Mouse (Mus musculus) skeletal muscle tissue, adult 2 months (tissue): ENCODE data around the gene Gm14443.
"Not testable (repeated sequence)": the region's sequence is repeated elsewhere in the genome, so short reads cannot be mapped to it uniquely, and the experiment has no call there.

ENCODE experiments used
- DNase-seq: peaks from one replicate; pipeline ENCODE4 v3.0.0-alpha.2; 2012; ENCODE audit warnings: low read depth, low spot score

Gene Gm14443

DNA sequence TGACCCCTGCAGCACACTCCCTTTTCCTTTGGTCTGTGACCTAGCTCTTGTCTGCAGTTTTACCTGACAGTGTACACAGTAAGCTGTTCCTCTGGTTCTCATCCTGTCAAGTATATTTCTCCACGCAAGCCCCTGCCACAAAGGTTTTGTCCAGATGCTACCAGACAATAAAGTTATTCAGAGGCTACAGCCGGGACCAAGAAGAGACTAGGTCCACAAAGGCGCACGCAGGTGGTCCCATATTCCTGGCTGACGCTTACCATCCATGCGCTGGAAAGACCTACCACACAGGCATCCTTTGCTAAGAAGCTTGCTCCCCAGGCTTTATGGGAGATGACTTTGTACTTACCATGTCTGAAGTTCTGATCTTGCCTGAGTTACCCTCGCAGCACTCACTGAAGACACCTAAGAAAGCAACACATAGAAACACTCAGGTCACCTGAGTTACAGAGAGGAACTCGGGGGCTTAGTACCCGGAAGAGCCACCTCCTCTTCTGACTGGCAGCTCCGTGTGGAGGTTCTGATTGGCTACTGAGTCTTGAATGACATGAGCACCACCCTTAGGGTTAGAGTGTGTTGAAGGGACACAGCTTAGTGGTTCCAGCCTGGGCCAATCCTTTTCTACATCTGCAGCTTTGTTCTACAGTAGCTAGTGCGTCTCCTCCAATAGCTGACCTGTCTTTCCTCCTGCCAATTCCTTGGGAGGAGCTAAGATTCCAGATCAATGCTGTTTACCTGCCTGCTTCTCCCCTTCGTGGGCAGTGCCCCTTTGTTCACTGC lies at the start of gene Gm14443:
Gene Gm14443 (minus strand): TSS at position 471 of the 780 bp plus-strand sequence.
- DNase-seq = not testable (repeated sequence)

DNA sequence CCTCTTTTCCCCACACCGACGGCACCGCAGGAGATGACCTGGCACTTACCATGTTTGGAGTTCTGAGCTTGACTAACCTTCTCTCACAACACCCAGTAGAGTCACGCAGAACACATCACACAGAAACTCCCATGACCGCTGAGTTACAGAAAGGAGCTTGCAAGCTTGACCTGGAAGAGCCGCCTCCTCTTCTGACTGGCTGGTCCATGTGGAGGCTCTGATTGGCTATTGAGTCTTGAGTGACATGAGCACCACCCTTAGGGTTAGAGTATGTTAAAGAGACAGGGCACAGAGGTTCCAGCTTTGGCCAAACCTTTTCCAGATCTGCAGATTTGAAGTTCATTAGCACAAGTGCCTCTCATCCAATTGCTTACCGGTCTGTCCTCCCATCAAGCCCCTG lies 31.1 kb upstream of the Gm14443 start, which contains the start of gene Gm14391:
Gene Gm14391 (minus strand): TSS at position 186 of the 400 bp plus-strand sequence.
- not testable (repeated sequence) for DNase-seq

DNA sequence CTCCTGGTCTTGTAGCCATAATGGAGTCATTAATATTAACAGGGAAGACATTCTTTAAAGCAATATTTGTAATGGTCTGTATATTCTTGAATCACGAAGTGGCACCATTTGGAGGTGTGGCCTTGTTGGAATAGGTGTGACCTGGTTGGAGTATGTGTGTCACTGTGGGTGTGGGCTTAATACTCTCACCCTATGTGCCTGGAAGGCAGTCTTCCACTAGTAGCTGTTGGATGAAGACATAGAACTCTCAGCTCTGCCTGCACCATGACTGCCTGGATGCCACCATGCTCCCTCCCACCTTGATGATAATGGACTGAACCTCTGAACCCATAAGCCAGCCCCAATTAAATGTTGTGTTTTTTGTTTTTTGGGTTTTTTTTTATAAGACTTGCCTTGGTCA lies 3.3 kb upstream of the Gm14443 start:
- not testable (repeated sequence) for DNase-seq

DNA sequence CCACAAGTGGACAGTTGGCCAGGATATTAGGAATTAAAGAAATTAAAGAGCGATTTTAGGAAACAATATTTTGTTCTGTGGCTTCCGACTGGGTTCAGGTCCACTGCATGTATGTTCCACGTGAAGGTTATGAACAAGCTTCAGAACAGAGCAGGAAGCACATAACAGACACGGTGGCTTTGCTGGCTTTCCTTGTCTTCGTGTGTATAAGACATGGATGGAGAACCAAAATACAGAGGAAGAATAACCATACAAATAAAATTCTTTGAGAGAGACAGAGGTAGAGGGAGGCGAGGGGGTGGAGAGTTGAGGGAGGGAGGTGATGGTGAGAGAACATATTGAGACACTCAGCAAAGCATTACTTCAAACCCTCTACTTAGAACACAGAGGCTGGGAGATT lies 641 bp upstream of the Gm14443 start:
- no peak for DNase-seq

DNA sequence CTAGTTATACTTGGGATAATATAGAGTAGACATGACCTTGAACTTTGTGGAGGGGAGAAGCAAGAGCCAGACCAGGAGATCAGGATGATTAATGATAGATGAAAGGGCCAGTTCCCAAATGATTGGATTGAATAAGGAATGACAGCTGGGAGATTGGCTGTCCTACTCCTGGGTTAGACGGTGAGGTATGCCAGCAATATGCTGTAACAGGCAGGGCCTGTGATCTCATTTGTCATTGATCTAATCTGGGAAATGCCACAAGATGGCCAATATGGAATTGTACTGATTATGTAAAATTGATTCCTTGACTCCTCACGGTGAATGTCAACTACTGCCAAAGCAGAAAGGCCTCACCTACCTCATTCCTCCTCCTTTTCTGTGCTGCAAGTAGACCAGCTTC lies 1.6 kb downstream of the Gm14443 start:
- not testable (repeated sequence) for DNase-seq

DNA sequence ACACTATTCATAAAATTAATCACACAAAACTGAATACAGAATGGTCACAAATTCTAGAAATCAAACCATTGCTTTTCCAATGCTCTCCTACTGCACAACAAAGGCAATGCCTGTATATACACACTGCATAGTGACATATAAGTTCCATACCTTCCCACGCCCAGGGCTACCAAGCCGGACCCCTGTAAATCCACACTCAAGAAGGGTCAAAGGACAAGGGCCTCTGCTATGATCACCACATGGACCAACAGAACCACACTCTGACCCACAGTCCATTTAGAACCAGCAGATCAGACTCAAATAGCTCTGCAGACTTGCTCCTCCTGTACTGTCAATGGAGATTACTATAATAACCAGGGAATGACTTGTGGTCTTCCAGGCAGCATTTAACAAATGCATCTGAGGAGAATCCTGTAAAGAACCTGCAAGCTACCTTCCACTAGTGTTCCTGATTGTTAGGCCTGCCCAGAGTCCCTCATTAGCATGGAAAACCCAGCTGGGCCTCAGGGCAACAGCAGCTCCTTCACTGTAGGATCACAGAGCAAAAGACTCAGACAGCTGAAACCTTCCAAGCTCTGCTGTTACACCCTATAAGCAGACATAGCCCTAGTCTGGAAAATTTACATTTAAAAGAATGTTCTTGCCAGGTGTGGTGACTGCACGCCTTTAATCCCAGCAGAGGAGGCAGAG lies 2.6 kb downstream of the Gm14443 start:
- not testable (repeated sequence) for DNase-seq

DNA sequence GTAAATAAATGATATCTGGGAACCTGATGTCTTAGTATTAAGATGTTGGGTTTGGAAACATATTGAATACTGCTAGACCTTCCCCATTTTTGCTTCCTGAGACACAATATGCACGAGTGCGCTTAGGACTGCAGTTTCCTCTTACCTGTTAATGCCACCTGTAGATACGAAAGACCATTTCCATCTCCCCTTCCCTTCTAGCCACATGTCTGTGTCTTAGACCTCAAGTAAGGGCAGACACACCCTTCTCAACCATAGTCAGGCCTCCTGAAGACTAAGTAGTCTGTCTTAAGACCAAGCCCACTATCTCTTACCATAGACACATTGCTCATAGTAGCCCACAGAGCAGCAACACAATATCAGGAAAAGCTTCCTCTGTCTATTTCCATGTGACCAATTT lies 3.5 kb downstream of the Gm14443 start:
- DNase-seq = no peak

DNA sequence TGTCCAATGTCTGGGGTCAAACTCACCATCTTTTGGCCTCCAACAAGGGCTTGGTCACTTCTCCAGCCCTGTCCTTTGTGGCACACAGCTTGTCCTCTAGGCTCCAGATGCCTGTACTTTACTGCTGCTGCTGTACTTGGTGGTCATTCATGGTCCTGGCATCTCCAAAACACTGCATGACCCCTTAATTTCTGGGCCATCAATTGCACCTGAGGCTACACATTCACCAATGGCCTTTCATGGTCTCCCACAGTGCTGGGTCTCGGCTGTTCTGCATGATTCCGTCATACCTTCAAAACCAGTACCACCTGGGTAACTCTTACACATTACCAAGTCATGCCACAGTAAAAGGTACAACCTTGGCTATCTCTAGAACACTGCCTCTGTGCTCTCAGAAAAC lies 8.8 kb downstream of the Gm14443 start:
- DNase-seq = not testable (repeated sequence)

DNA sequence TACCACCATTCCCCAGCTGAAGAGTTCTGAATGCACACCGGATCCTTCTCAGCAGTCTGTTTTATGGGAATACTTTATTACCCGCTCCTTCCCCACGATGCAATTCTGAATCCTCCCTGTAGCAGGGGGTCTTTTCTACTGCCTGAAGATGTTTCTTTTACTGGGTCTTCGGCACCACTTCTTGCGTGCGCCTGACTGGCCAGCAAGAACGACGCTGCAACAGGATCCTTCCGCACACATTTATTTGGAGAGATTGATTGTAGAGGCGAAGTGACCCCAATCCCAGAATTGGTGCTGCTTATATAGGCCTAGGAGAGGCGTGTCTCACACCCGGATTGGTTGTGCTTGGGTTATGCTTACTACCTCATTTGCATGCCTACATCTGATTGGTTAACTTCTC lies 10.6 kb downstream of the Gm14443 start:
- DNase-seq = not testable (repeated sequence)

DNA sequence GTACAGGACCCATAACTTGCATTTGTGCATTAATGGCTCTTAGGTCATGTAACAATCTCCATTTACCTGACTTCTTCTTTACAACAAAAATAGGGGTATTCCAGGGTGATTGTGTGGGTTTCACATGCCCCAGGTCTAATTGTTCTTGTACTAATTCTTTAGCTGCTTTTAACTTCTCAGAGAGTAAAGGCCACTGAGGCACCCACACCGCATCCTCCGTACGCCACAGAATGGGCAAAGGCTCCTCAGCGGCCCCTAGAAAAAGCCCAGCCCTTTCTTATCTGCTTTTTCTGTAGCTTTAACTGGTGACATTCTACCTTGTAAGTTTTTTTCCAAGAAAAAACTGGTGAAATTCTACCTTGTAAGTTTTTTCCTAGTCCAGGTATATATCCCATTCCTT lies 14.2 kb downstream of the Gm14443 start:
- DNase-seq = not testable (repeated sequence)

DNA sequence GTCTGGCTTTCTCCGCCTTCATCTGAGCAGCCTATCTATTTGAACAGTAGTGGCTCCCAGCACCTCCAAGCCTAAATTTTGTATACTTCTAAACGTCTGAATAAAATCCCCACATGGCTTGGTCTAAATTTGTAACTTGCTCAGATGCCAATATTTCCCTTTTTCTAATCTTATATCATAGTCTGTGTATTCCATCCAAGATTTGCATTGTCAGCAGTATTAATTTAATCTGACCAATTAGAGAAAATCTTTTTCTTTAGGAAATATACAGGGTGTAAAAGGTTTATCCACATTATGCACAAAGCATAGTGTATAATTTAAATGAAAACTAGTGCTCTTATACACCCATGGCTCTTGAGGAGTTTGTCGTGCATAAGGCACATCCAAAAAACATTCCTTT lies 17.0 kb downstream of the Gm14443 start:
- no peak for DNase-seq

DNA sequence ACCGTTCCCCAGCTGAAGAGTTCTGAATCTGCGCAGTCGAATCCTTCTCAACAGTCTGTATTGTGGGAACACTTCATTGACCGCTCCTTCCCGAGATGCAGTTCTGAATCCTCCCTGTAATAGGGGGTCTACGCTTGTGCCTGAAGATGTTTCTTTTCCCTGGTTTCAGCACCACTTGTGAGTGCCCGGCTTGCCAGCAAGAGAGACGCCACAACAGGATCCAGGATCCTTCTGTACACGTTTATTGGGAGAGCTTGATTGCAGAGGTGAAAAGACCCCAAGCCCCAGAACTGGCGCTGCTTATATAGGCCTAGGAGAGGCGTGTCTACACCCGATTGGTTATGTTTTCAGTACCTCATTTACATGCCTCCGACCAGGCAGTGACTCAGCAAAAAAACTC lies 19.0 kb downstream of the Gm14443 start:
- DNase-seq = no peak

DNA sequence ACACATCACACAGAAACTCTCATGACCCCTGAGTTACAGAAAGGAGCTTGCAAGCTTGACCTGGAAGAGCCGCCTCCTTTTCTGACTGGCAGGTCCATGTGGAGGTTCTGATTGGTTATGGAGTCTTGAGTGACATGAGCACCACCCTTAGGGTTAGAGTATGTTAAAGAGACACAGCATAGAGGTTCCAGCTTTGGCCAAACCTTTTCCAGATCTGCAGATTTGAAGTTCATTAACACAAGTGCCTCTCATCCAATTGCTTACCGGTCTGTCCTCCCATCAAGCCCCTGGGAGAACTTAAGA lies 33.7 kb downstream of the Gm14443 start, which contains the start of gene Gm14399:
Gene Gm14399 (minus strand): TSS at position 20 of the 303 bp plus-strand sequence.
- DNase-seq = not testable (repeated sequence)

DNA sequence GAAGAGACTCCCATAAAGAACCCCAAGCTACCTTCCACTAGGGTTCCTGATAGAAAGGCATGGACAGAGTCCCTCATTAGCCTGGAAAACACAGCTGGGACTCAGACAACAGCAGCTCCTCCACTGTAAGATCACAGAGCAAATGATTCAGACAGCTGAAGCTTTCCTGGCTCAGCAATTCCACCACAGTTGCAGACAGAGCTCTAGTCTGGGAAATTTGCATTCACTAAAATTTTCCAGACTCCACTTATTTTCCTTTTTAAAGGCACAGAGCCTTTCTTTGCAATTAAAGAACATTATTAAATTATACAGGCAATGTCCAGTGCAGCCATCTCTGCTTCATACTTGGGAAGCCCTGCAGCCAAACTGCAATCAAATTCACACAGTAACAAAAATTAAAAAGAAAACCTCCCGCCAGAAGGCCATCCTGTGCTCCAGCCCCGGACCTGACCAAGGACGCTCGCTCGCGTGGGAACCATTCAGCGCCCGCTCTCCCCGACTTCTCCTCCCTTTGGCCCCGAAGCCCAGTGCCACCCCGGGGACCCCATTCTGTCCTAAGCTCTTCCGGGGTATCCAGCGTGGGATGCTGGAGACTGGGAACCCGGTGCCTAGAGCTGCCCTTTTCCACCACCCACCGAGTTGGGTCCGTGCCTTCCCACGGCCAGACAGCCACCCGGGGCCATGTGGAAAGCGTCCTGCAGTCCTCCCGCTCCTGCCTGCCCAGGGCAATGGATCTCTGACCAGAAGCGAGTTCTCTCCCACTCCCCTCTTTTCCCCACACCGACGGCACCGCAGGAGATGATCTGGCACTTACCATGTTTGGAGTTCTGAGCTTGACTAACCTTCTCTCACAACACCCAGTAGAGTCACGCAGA lies 34.3 kb downstream of the Gm14443 start:
- DNase-seq = not testable (repeated sequence)

DNA sequence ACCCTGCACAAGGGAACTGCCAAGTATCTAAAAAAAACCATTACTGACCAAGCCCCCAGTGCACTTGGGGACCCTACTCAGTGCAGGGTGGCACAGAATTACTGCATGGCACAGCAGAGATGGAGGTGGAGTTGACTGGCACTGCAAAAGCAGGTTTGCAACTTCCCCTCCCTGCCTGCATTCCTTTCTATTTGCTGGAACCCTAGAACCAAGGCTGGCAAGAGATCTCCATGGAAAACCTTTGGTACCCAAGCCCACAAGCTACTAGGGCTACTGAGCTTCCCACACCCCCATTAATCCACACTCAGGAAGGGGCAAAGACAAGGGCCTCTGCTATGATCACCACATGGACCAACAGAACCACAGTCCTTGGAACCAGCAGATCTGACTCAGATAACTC lies 35.0 kb downstream of the Gm14443 start:
- not testable (repeated sequence) for DNase-seq
